Mouse (Mus musculus): ENCODE data around the gene Sox2. TPM values are rescaled to one million over a fixed set of nuclear protein-coding genes. Genes with fewer than 3 reads are reported as not detected.

The Sox2 gene
- total RNA-seq (2021): not detected

DNA sequence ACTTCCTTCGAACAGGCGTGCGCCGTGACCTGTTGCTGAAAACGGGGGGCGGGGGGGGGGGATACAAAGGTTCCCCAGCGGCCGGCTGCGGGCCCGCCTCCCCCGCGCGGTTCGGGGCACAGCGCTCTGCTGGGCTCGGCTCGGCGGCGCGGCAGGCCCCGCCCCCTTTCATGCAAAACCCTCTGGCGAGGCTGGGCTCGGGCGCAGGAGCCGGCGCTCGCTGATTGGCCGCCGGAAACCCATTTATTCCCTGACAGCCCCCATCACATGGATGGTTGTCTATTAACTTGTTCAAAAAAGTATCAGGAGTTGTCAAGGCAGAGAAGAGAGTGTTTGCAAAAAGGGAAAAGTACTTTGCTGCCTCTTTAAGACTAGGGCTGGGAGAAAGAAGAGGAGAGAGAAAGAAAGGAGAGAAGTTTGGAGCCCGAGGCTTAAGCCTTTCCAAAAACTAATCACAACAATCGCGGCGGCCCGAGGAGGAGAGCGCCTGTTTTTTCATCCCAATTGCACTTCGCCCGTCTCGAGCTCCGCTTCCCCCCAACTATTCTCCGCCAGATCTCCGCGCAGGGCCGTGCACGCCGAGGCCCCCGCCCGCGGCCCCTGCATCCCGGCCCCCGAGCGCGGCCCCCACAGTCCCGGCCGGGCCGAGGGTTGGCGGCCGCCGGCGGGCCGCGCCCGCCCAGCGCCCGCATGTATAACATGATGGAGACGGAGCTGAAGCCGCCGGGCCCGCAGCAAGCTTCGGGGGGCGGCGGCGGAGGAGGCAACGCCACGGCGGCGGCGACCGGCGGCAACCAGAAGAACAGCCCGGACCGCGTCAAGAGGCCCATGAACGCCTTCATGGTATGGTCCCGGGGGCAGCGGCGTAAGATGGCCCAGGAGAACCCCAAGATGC, at the start of gene Sox2:
Sox2 (plus strand) TSS at position 680 of the 895 bp plus-strand sequence.
- no peak for DNase-seq (ENCODE audit: low spot score)
- intact Hi-C loops (cut with DNase I): loop anchor here (2.0 to 10.0 kb wide), 4 partner anchors 675 to 833 kb away; no protein-coding TSS in a partner anchor

DNA sequence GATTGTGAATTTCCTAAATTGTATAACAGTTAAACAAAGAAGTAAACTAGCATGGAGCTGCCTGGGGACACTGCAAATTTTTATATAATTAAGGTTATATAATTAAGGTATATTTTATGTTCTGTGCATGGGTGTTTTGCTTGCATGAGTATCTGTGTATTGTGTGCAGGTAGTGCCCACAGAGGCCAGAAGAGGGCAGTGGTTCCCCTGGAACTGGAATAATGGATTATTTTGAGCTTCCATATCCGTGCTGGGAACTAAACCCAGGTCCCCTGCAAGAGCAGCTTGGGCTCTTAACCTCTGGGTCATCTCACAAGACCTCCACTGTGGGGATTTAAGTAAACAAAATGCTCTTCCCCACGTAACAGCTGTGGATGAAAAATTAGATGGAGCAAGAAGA, 49.1 kb upstream of the Sox2 start:
- intact Hi-C loops (cut with DNase I): no loop called here
- DNase-seq (ENCODE audit: low spot score): no peak

- DNase-seq (ENCODE audit: low spot score): no peak
- intact Hi-C loops (cut with DNase I): no loop called here
Measured at GRCm38 (mm10) chr3:34614107-34614506, 36.1 kb upstream of the Sox2 start.

DNA sequence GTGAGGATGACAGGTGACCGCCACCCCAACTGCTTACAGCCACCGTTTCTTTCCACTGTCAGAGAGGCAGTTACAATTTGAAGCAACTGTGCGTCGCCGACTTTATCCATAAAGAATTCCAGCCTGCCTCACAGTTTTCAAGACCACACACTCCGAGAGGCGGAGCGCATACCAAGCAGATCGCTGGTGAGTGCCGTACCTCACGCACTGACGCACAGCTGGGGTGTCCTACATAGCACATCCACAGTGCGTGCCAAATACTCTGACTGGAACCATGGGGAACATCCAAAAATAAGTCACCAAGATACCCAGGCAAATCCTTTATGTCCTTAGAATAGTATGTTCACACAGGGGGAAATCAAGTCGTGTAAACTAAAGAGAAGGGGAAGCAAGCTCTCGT, 34.7 kb upstream of the Sox2 start:
- intact Hi-C loops (cut with DNase I): no loop called here
- DNase-seq (ENCODE audit: low spot score): no peak

DNA sequence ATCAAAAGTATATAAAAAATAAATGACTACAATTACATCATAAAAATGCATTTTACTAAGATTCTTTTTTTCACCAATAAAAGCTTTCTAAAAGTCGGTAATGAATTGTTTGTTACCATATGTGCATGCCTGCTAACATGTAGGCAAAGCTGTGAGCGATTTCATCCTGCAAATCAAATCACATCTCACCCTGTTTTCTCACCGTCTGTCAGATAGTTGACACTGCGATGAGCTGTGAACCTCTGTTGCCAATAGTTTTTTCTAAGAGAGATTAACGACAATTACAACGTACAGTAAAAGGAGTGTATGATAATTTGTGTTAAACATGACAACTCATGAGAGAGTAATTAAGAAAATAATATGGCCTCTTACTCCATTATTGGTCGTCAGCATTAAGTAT, 31.3 kb upstream of the Sox2 start:
- no peak for DNase-seq (ENCODE audit: low spot score)
- intact Hi-C loops (cut with DNase I): no loop called here

- intact Hi-C loops (cut with DNase I): no loop called here
- DNase-seq (ENCODE audit: low spot score): no peak
Measured at GRCm38 (mm10) chr3:34620121-34620520, 30.1 kb upstream of the Sox2 start.

- no peak for DNase-seq (ENCODE audit: low spot score)
- intact Hi-C loops (cut with DNase I): no loop called here
Measured at GRCm38 (mm10) chr3:34624721-34625270, 25.4 kb upstream of the Sox2 start.

GRCm38 (mm10) chr3:34626521-34626920, 23.7 kb upstream of the Sox2 start:
- DNase-seq (ENCODE audit: low spot score): no peak
- intact Hi-C loops (cut with DNase I): no loop called here

GRCm38 (mm10) chr3:34630031-34630430, 20.2 kb upstream of the Sox2 start:
- DNase-seq (ENCODE audit: low spot score): no peak
- intact Hi-C loops (cut with DNase I): no loop called here

DNA sequence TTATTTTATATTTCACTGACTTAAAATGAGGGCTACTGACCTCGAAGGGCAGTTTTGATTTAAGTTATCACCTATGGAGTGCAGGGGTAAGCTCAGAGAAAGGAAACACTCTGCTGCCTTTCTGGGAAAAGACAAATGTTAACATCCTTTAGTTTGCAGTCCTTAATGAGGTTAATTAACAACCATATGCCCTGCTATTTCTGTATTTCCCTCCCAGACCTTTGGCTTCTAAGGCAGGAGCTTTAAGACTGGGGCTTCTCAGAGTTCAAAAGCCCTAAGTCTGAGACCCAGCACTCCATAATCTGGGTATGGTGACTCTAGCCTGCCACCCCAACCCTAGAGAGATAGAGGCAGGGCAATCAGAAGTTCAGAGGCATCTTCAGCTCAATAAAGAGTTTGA, 19.5 kb upstream of the Sox2 start:
- DNase-seq (ENCODE audit: low spot score): no peak
- intact Hi-C loops (cut with DNase I): no loop called here

DNA sequence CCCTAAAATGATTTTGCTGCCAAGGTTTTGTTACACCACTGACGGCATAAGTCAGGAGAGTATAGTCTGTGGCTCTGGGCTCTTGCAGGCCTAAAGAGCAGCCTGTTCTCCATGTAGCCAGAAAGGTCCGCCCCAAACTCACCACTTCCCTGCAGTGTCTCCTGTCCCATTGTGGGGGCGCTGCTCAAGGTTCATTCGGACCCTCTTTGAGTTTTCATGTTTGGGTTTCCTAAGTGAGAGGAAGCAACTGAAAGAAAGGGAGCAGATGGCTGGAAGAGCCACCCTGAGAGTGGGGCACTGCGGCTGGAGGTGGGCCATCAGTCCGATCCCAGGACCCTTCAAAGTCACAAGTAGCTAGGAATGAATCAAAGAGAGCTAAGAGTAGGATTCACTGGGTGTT, 13.2 kb upstream of the Sox2 start:
- no peak for DNase-seq (ENCODE audit: low spot score)
- intact Hi-C loops (cut with DNase I): loop anchor here (5.0 kb wide), 1 partner anchor 405 kb away; no protein-coding TSS in a partner anchor

DNA sequence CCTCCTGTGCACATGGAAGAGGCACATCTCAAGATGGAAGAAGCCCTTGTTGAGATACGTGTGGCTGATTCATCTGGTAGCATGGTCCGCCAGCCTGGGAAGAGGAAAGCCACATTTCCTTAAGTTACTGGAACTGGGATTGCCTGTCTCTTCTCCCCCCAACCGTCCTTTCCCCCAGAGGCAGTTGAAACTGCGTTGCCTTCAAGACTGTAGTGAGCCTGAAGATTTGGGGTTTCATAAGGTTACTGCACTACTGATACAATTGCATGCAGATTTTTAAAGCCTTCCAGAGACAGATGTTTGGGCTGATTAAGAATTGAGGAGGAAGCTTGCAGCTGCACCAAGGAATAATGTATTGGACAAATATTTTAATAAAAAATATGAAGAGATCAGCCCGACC, 12.7 kb upstream of the Sox2 start:
- intact Hi-C loops (cut with DNase I): loop anchor here (5.0 kb wide), 1 partner anchor 405 kb away; no protein-coding TSS in a partner anchor
- DNase-seq (ENCODE audit: low spot score): no peak

GRCm38 (mm10) chr3:34637926-34638325, 12.3 kb upstream of the Sox2 start:
- DNase-seq (ENCODE audit: low spot score): no peak
- intact Hi-C loops (cut with DNase I): loop anchor here (5.0 kb wide), 1 partner anchor 406 kb away; no protein-coding TSS in a partner anchor

DNA sequence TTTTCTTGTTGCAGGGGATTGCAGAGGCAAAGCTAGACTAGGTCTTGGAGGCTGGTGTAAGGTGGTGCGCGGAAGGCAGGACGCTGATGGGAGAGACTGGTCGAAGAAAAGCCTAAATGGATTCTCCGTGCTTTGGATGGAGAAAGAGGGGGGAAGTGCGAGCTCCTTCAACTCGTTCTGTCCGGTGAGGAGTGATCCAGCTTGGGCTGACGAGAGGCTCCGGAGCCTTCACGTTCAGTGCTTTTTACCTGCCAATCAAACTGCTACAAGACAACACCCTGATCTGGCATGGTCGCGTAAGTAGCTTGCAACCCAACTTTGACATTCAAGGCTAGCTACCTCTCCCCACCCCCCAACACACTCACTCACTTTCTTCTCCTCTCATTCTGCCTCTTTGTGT, 11.9 kb upstream of the Sox2 start:
- intact Hi-C loops (cut with DNase I): loop anchor here (5.0 kb wide), 1 partner anchor 406 kb away; no protein-coding TSS in a partner anchor
- no peak for DNase-seq (ENCODE audit: low spot score)

DNA sequence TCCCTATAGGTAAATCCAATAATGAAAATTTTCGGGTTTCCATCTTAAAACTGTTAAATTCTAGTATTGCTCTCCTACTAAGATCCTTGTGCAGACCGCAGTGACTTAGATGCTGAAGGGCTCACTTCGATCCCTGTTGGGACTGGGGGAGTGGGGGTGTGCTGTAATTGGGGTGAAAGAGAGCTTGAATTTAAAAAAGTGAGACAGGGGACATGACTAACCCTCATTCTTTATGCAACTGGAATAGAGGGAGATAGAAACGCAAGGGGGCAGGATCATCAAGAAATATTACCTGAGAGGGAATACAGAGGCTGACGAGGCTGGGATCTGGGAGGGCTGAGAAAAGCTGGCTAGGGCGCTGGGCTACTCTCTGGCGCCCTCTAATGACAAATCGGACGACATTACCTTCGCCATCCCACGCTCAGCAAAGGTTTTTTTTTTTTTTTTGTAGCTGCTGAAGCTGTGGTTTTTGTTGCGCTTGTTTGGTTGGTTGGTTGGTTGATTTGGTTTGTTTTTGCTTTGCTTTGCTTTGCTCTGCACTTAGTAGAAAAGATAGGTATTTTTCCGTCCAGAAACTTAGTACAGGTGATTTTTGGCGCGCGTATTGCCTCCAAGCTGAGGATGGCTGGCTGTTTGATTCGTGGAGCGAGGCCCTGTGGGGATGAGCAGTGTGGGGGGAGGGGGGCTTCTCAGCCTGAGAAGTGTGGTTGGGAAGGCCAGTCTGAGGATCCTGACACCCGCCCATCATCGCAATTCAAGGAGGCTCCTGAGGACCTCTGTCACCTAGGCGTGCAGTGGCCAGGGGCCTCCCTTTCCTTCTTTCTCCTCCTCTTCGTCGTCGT, 11.0 kb upstream of the Sox2 start:
- DNase-seq (ENCODE audit: low spot score): no peak
- intact Hi-C loops (cut with DNase I): loop anchor here (5.0 kb wide), 1 partner anchor 407 kb away; no protein-coding TSS in a partner anchor

GRCm38 (mm10) chr3:34639873-34640270, 10.3 kb upstream of the Sox2 start:
- intact Hi-C loops (cut with DNase I): loop anchor here (5.0 to 10.0 kb wide), 4 partner anchors 408 to 765 kb away; no protein-coding TSS in a partner anchor
- DNase-seq (ENCODE audit: low spot score): no peak

GRCm38 (mm10) chr3:34640276-34640675, 9.9 kb upstream of the Sox2 start:
- DNase-seq (ENCODE audit: low spot score): no peak
- intact Hi-C loops (cut with DNase I): loop anchor here (10.0 kb wide), 3 partner anchors 685 to 765 kb away; no protein-coding TSS in a partner anchor

GRCm38 (mm10) chr3:34640690-34641600, 9.3 kb upstream of the Sox2 start:
- intact Hi-C loops (cut with DNase I): loop anchor here (10.0 kb wide), 3 partner anchors 684 to 764 kb away; no protein-coding TSS in a partner anchor
- DNase-seq (ENCODE audit: low spot score): no peak
